ENCODE assay signal across 16 mouse cellular contexts in the genomic region with DNA sequence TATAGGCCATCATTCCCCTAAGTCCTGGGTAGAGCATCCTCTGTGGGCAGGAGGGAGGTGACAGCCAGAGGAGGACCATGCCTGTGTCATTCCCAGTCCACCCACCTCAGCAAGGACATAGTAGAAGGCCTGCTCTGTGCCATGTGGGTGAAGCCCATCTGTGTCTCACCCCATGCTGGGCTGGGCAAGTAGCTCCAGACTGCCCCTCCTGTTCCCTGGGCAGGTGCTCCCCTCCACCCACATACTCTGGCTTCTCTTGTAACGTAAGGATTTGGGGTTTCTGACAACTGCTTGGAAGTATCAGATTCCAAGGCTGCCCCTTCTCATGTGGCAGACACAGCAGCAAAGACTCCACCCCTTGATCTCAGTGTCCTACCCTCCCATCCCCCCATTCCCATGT.
"Had no signal": no experiment of that assay in that cellular context is flagged by ENCODE, and none has a peak within 500 bp of the region (broad histone marks: within the 10 kb centered on the region; RNA-seq: fewer than 3 reads in every experiment).

No protein-coding gene starts in this region.

- H3K36me3 ChIP-seq: intestine, embryonic 15.5 days; liver, embryonic 13.5 days; neural tube, embryonic 13.5 days had no signal

- H3K4me1 ChIP-seq: intestine, embryonic 15.5 days; liver, embryonic 13.5 days had no signal

- H3K27me3 ChIP-seq: intestine, embryonic 15.5 days; liver, embryonic 13.5 days; neural tube, embryonic 13.5 days had no signal

- H3K9ac ChIP-seq: intestine, embryonic 15.5 days; liver, embryonic 13.5 days; neural tube, embryonic 13.5 days had no signal

- DNase-seq: kidney, adult 11 months; kidney, adult 8-10 months; kidney, postnatal 25 days; layer of hippocampus, adult 9-11 months; liver, embryonic 13.5 days; lung, adult 2 months; lung, postnatal 14 days; lung, postnatal 4 days; midbrain, embryonic 14.5 days; thymus, adult 2 months; thymus, postnatal 25 days had no signal

- H3K4me2 ChIP-seq: intestine, embryonic 15.5 days; liver, embryonic 13.5 days; midbrain, embryonic 11.5 days; neural tube, embryonic 13.5 days had no signal

- H3K9me3 ChIP-seq: intestine, embryonic 15.5 days; liver, embryonic 13.5 days; neural tube, embryonic 13.5 days had no signal

- H3K27ac ChIP-seq: intestine, embryonic 15.5 days; kidney, postnatal 0 days; layer of hippocampus, adult 2 months; liver, embryonic 13.5 days; neural tube, embryonic 13.5 days had no signal

- H3K4me3 ChIP-seq: intestine, embryonic 15.5 days; layer of hippocampus, adult 2 months; liver, embryonic 13.5 days; neural tube, embryonic 13.5 days had no signal

- ATAC-seq: intestine, embryonic 15.5 days had no signal
